Mouse (Mus musculus) olfactory bulb, adult 2 months (tissue): ENCODE data around the gene Olfr749. TPM values are rescaled to one million over a fixed set of nuclear protein-coding genes. Genes with fewer than 3 reads are reported as not detected.
"Not testable (repeated sequence)": the region's sequence is repeated elsewhere in the genome, so short reads cannot be mapped to it uniquely, and the experiment has no call there.

Experiments
- H3K27ac ChIP-seq: fragments of 200-500 bp; 2 replicates; pipeline ENCODE4 v1.5.1; 2012; ENCODE audit warnings: low read depth, low read length; ENCODE audit not compliant: insufficient read depth
- H3K4me1 ChIP-seq: fragments of 200-500 bp; 2 replicates; pipeline ENCODE4 v1.6.1; 2012; ENCODE audit warnings: low read length; ENCODE audit not compliant: control insufficient read depth, insufficient read depth
- H3K4me3 ChIP-seq: fragments of 200-500 bp; 2 replicates; pipeline ENCODE4 v1.5.1; 2012; ENCODE audit warnings: mild to moderate bottlenecking, low read depth, low read length, moderate library complexity; ENCODE audit not compliant: insufficient read depth
- CTCF ChIP-seq: fragments of 200-500 bp; IDR thresholded peaks from 2 replicates; pipeline ENCODE4 v1.5.1; 2012; ENCODE audit warnings: low read depth, mild to moderate bottlenecking, low read length, moderate library complexity; ENCODE audit not compliant: insufficient read depth
- POLR2A ChIP-seq: fragments of 200-500 bp; IDR thresholded peaks from 2 replicates; pipeline ENCODE4 v1.6.1; 2012; ENCODE audit warnings: mild to moderate bottlenecking, low read depth, low read length, moderate library complexity; ENCODE audit not compliant: insufficient read depth
- WGBS: fragments of 180-500 bp; shearing (Covaris S2); methylation state at CpG from one replicate; pipeline ENCODE4 v1.1.7; 2018; 5-methylcytosine and 5-hydroxymethylcytosine counted together
- polyA plus RNA-seq: library from polyadenylated mRNA; stranded (reverse); fragments of >200 nt; gene quantifications from 2 replicates; pipeline ENCODE4 v1.2.4, GENCODE M21; 2012; ENCODE audit warnings: low replicate concordance; ENCODE audit not compliant: missing spikeins, insufficient read depth, insufficient read length

The Olfr749 gene
- polyA plus RNA-seq, 1 experiment, result not detected

- no peaks in the 10 kb centered on the region for H3K4me1 ChIP-seq
- TF ChIP-seq POLR2A (no peak), CTCF (no peak)
- no peak overlapping the region for H3K4me3 ChIP-seq
- WGBS, result 63% methylated on average over 2 of the region's 2 CpGs
- H3K27ac ChIP-seq, result no peak overlapping the region
These were observed 4.6 kb downstream of the Olfr749 start for GRCm38 (mm10) chr14:50740334-50740733.

- WGBS, result 87% methylated on average over 4 of the region's 4 CpGs
- H3K4me3 ChIP-seq, H3K27ac ChIP-seq, H3K4me1 ChIP-seq: not testable (repeated sequence)
These were observed 22.5 kb downstream of the Olfr749 start for GRCm38 (mm10) chr14:50722371-50722770.

- not testable (repeated sequence) for H3K4me1 ChIP-seq, H3K4me3 ChIP-seq, H3K27ac ChIP-seq
- 92% methylated on average over 15 of the region's 15 CpGs for WGBS
These were observed 25.0 kb downstream of the Olfr749 start for GRCm38 (mm10) chr14:50719875-50720274.

- Histone ChIP-seq H3K27ac (no peak within 1 kb of the TSS), H3K4me1 (no peaks in the 10 kb centered on the region), H3K4me3 (no peak within 1 kb of the TSS)
- no peak for TF ChIP-seq POLR2A
- TF ChIP-seq CTCF, result no peak
- WGBS, result 70% methylated on average over 1 of the region's 1 CpGs
These were observed 37.8 kb downstream of the Olfr749 start, which contains the start of gene Olfr748 for GRCm38 (mm10) chr14:50707073-50707472. Gene Olfr748 (plus strand): TSS chr14:50707373.

- Histone ChIP-seq H3K4me1 (no peaks in the 10 kb centered on the region), H3K4me3 (no peak within 1 kb of the TSS), H3K27ac (no peak within 1 kb of the TSS)
- TF ChIP-seq POLR2A (no peak), CTCF (no peak)
- 94% methylated on average over 3 of the region's 3 CpGs for WGBS
These were observed 51.8 kb downstream of the Olfr749 start, which contains the start of gene Olfr747 for GRCm38 (mm10) chr14:50693106-50693505. Gene Olfr747 (minus strand): TSS chr14:50693206.

Other genes starting within 250 kb of the Olfr749 start
- gene Olfr742, start 241.5 kb downstream of the Olfr749 start, polyA plus RNA-seq, result not detected in 2 replicates
- gene Olfr743, start 223.3 kb downstream of the Olfr749 start, polyA plus RNA-seq, result not detected in 2 replicates
- gene Olfr744, start 130.2 kb downstream of the Olfr749 start, polyA plus RNA-seq, result not detected in 2 replicates
- gene Olfr745, start 105.7 kb downstream of the Olfr749 start, polyA plus RNA-seq, result not detected in 2 replicates
- gene Olfr746, start 98.0 kb downstream of the Olfr749 start, polyA plus RNA-seq, result not detected in 2 replicates
- not detected in 2 replicates for gene Olfr747, start 51.9 kb downstream of the Olfr749 start, polyA plus RNA-seq
- gene Olfr748, start 37.7 kb downstream of the Olfr749 start, polyA plus RNA-seq, result not detected in 2 replicates
- not detected in 2 replicates for gene Ttc5, start 40.4 kb upstream of the Olfr749 start, polyA plus RNA-seq
- gene Ccnb1ip1, start 62.6 kb upstream of the Olfr749 start, polyA plus RNA-seq, result not detected in 2 replicates
- not detected in 2 replicates for gene Parp2, start 62.7 kb upstream of the Olfr749 start, polyA plus RNA-seq
- gene Tep1, start 125.5 kb upstream of the Olfr749 start, polyA plus RNA-seq, result not detected in 2 replicates
- not detected in 2 replicates for gene Klhl33, start 152.4 kb upstream of the Olfr749 start, polyA plus RNA-seq
- not detected in 2 replicates for gene Osgep, start 179.8 kb upstream of the Olfr749 start, polyA plus RNA-seq
- gene Apex1, start 179.9 kb upstream of the Olfr749 start, polyA plus RNA-seq, result not detected in 2 replicates
- not detected in 2 replicates for gene Pip4p1, start 185.8 kb upstream of the Olfr749 start, polyA plus RNA-seq
- not detected in 2 replicates for gene Pnp, start 186.0 kb upstream of the Olfr749 start, polyA plus RNA-seq
- not detected in 2 replicates for gene Gm49342, start 199.4 kb upstream of the Olfr749 start, polyA plus RNA-seq
- not detected in 2 replicates for gene Pnp2, start 210.9 kb upstream of the Olfr749 start, polyA plus RNA-seq